Mouse (Mus musculus): Measurements from ENCODE around the gene Fam168a. TPM values are rescaled to one million over a fixed set of nuclear protein-coding genes. Genes with fewer than 3 reads are reported as not detected.

The Fam168a gene
- polyA plus RNA-seq (2015; fragmentation: Nextera tagmentation; extraction: Ambion mirVana), result 39.3 and 45.7 TPM in 2 replicates

- Histone ChIP-seq H3K4me1 (replicated peaks; ENCODE audit: control insufficient read depth, insufficient read depth, low read length) (peaks cover 17% of the 10 kb centered on the region), H3K36me3 (ENCODE audit: control insufficient read depth, insufficient read depth, low read length) (no peaks in the 10 kb centered on the region), H3K27ac (ENCODE audit: low read length) (peak within 1 kb of the TSS; percentile 98), H3K4me3 (ENCODE audit: low read length) (peak within 1 kb of the TSS; percentile 98), H3K4me2 (ENCODE audit: low read depth, low read length) (peak within 1 kb of the TSS; percentile 76), H3K27me3 (ENCODE audit: control insufficient read depth, insufficient read depth, low read depth, low read length) (no peaks in the 10 kb centered on the region), H3K9me3 (ENCODE audit: control insufficient read depth, low read length) (no peaks in the 10 kb centered on the region), H3K9ac (ENCODE audit: low read length) (peak within 1 kb of the TSS; percentile 99)
- 0% methylated on average over 30 of the region's 37 CpGs for WGBS
- ATAC-seq (ENCODE audit: low read depth), result peak; percentile 99
Observed at GRCm38 (mm10) chr7:100706143-100706841, at the start of gene Fam168a. Gene Fam168a, plus strand, starts transcription at chr7:100706635.

- H3K9ac ChIP-seq (ENCODE audit: low read length), result no peak overlapping the region
- H3K4me2 ChIP-seq (ENCODE audit: low read depth, low read length), result no peak overlapping the region
- no peaks in the 10 kb centered on the region for H3K27me3 ChIP-seq (ENCODE audit: control insufficient read depth, insufficient read depth, low read depth, low read length)
- WGBS, result 20% methylated on average over 5 of the region's 5 CpGs
- no peak overlapping the region for H3K27ac ChIP-seq (ENCODE audit: low read length)
- ATAC-seq (ENCODE audit: low read depth), result no peak
- H3K36me3 ChIP-seq (ENCODE audit: control insufficient read depth, insufficient read depth, low read length), result no peaks in the 10 kb centered on the region
- no peak overlapping the region for H3K4me3 ChIP-seq (ENCODE audit: low read length)
- no peaks in the 10 kb centered on the region for H3K4me1 ChIP-seq (replicated peaks; ENCODE audit: control insufficient read depth, insufficient read depth, low read length)
- no peaks in the 10 kb centered on the region for H3K9me3 ChIP-seq (ENCODE audit: control insufficient read depth, low read length)
Observed at GRCm38 (mm10) chr7:100656739-100657138, 49.7 kb upstream of the Fam168a start.

GRCm38 (mm10) chr7:100658093-100658578 lies 48.3 kb upstream of the Fam168a start:
- no peaks in the 10 kb centered on the region for H3K36me3 ChIP-seq (ENCODE audit: control insufficient read depth, insufficient read depth, low read length)
- peak; percentile 87 for ATAC-seq (ENCODE audit: low read depth)
- H3K9me3 ChIP-seq (ENCODE audit: control insufficient read depth, low read length), result no peaks in the 10 kb centered on the region
- H3K9ac ChIP-seq (ENCODE audit: low read length), result no peak overlapping the region
- peak overlapping the region; percentile 44 for H3K4me2 ChIP-seq (ENCODE audit: low read depth, low read length)
- 19% methylated on average over 18 of the region's 18 CpGs for WGBS
- H3K4me3 ChIP-seq (ENCODE audit: low read length), result peak overlapping the region; percentile 37
- 0 out of 2 replicates have a peak, but pooled peaks cover 2% of the 10 kb centered on the region for H3K4me1 ChIP-seq (replicated peaks; ENCODE audit: control insufficient read depth, insufficient read depth, low read length)
- no peaks in the 10 kb centered on the region for H3K27me3 ChIP-seq (ENCODE audit: control insufficient read depth, insufficient read depth, low read depth, low read length)
- H3K27ac ChIP-seq (ENCODE audit: low read length), result 0 out of 2 replicates have a peak overlapping the region, but pooled peaks have one; percentile 56

DNA sequence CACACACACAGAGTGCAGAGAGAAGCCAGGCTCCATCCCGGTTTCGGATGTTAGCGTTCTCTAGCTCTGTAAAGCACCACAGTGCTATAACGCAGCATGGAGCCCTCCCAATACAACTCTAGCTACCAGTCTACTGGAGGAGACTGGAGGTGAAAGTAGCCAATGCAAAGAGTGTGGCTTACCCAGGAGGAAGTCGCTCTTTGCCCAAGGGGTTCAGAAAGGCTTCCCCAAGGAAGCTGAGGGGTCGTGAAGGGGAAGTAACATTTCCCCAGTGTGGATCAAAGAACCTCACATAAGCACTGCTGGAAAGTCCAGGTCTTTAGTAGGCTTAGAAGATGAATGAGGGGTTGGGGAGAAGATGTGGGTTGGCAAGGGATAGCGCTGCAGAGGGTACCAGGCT lies 45.2 kb upstream of the Fam168a start:
- WGBS, result 81% methylated on average over 7 of the region's 7 CpGs

DNA sequence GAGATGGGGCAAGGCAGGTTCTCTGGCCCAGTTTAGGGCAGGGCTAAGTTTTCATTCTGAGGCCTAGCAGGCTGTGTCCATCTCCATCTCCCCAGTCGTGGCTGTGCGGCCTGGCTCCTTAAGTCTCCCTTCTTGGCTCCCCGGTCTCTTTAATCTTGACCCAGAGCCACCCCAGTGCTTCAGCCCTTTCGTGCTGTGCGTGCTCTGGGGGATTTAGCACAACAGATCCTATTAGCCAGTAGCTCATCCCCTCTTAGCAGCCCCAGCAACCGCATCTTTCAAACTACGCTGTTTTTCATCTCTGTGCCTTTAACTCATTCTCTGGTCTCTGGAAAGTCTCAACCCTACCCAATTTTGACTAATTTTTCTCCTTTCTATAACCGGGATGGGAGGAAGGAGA lies 44.2 kb upstream of the Fam168a start, which contains the start of gene Plekhb1:
TSS of gene Plekhb1 (minus strand) at position 184 of the 400 bp plus-strand sequence.
- no peaks in the 10 kb centered on the region for H3K27me3 ChIP-seq (ENCODE audit: control insufficient read depth, insufficient read depth, low read depth, low read length)
- H3K27ac ChIP-seq (ENCODE audit: low read length), result no peak within 1 kb of the TSS
- WGBS, result 75% methylated on average over 8 of the region's 8 CpGs
- H3K36me3 ChIP-seq (ENCODE audit: control insufficient read depth, insufficient read depth, low read length), result no peaks in the 10 kb centered on the region
- no peak for ATAC-seq (ENCODE audit: low read depth)
- peak within 1 kb of the TSS; percentile 31 for H3K4me2 ChIP-seq (ENCODE audit: low read depth, low read length)
- no peaks in the 10 kb centered on the region for H3K9me3 ChIP-seq (ENCODE audit: control insufficient read depth, low read length)
- H3K4me3 ChIP-seq (ENCODE audit: low read length), result no peak within 1 kb of the TSS
- peaks cover 4% of the 10 kb centered on the region; the same call in 1 of the 2 replicates for H3K4me1 ChIP-seq (replicated peaks; ENCODE audit: control insufficient read depth, insufficient read depth, low read length)
- H3K9ac ChIP-seq (ENCODE audit: low read length), result no peak within 1 kb of the TSS

More for the DNA sequence above, 45.2 kb upstream of the Fam168a start:
- Histone ChIP-seq H3K4me2 (ENCODE audit: low read depth, low read length) (no peak overlapping the region), H3K36me3 (ENCODE audit: control insufficient read depth, insufficient read depth, low read length) (no peaks in the 10 kb centered on the region), H3K27me3 (ENCODE audit: control insufficient read depth, insufficient read depth, low read depth, low read length) (no peaks in the 10 kb centered on the region), H3K9me3 (ENCODE audit: control insufficient read depth, low read length) (no peaks in the 10 kb centered on the region), H3K4me3 (ENCODE audit: low read length) (no peak overlapping the region), H3K27ac (ENCODE audit: low read length) (no peak overlapping the region), H3K4me1 (replicated peaks; ENCODE audit: control insufficient read depth, insufficient read depth, low read length) (peaks cover 4% of the 10 kb centered on the region; the same call in 1 of the 2 replicates), H3K9ac (ENCODE audit: low read length) (no peak overlapping the region)
- no peak for ATAC-seq (ENCODE audit: low read depth)

GRCm38 (mm10) chr7:100663190-100663589 lies 43.2 kb upstream of the Fam168a start:
- Histone ChIP-seq H3K27ac (ENCODE audit: low read length) (no peak overlapping the region), H3K4me3 (ENCODE audit: low read length) (no peak overlapping the region), H3K9me3 (ENCODE audit: control insufficient read depth, low read length) (no peaks in the 10 kb centered on the region), H3K36me3 (ENCODE audit: control insufficient read depth, insufficient read depth, low read length) (no peaks in the 10 kb centered on the region), H3K9ac (ENCODE audit: low read length) (no peak overlapping the region), H3K27me3 (ENCODE audit: control insufficient read depth, insufficient read depth, low read depth, low read length) (no peaks in the 10 kb centered on the region), H3K4me1 (replicated peaks; ENCODE audit: control insufficient read depth, insufficient read depth, low read length) (peaks cover 4% of the 10 kb centered on the region; the same call in 1 of the 2 replicates), H3K4me2 (ENCODE audit: low read depth, low read length) (peak overlapping the region; percentile 31)
- peak; percentile 92 for ATAC-seq (ENCODE audit: low read depth)
- under 1% methylated on average over 13 of the region's 13 CpGs for WGBS

DNA sequence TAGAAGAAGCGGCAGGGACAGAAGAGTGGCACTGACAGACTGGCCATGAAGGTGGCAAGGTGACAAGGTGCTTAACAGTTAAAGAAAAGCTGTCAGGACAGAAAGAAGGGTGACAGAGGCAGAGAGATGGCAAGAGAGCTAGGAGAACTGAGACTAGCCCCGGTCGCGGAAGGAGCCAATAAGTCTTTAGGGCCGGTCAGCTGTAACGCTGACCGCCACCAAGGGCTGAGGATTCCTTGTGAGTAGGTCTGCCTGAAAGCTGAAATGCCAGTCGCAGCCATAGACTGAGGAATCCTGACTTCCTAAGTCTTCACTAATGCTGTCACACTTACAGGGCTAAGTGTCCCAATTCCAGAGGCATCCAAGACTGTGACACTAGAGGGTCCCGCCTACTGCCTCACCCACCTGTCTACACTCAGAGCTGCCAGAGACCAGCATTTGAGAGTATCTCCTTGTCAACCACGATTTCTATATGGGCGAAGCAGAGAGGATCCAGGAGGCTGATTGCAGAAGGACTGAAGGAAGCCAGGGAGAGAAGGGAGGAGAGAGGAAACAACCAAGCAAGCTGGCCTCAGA lies 42.6 kb upstream of the Fam168a start:
- no peak overlapping the region for H3K9ac ChIP-seq (ENCODE audit: low read length)
- peaks cover 4% of the 10 kb centered on the region; the same call in 1 of the 2 replicates for H3K4me1 ChIP-seq (replicated peaks; ENCODE audit: control insufficient read depth, insufficient read depth, low read length)
- H3K27ac ChIP-seq (ENCODE audit: low read length), result no peak overlapping the region
- 68% methylated on average over 11 of the region's 11 CpGs for WGBS
- no peaks in the 10 kb centered on the region for H3K27me3 ChIP-seq (ENCODE audit: control insufficient read depth, insufficient read depth, low read depth, low read length)
- no peaks in the 10 kb centered on the region for H3K36me3 ChIP-seq (ENCODE audit: control insufficient read depth, insufficient read depth, low read length)
- peak overlapping the region; percentile 18; the same call in 1 of the 2 replicates for H3K4me2 ChIP-seq (ENCODE audit: low read depth, low read length)
- H3K9me3 ChIP-seq (ENCODE audit: control insufficient read depth, low read length), result no peaks in the 10 kb centered on the region
- ATAC-seq (ENCODE audit: low read depth), result no peak
- no peak overlapping the region for H3K4me3 ChIP-seq (ENCODE audit: low read length)

- Histone ChIP-seq H3K4me3 (ENCODE audit: low read length) (no peak overlapping the region), H3K4me2 (ENCODE audit: low read depth, low read length) (no peak overlapping the region), H3K27me3 (ENCODE audit: control insufficient read depth, insufficient read depth, low read depth, low read length) (no peaks in the 10 kb centered on the region), H3K9ac (ENCODE audit: low read length) (no peak overlapping the region), H3K4me1 (replicated peaks; ENCODE audit: control insufficient read depth, insufficient read depth, low read length) (no peaks in the 10 kb centered on the region), H3K27ac (ENCODE audit: low read length) (no peak overlapping the region), H3K36me3 (ENCODE audit: control insufficient read depth, insufficient read depth, low read length) (no peaks in the 10 kb centered on the region), H3K9me3 (ENCODE audit: control insufficient read depth, low read length) (no peaks in the 10 kb centered on the region)
- 86% methylated on average over 5 of the region's 5 CpGs for WGBS
- no peak for ATAC-seq (ENCODE audit: low read depth)
Observed at GRCm38 (mm10) chr7:100670646-100671045, 35.8 kb upstream of the Fam168a start.

GRCm38 (mm10) chr7:100673452-100673851 lies 33.0 kb upstream of the Fam168a start:
- H3K27ac ChIP-seq (ENCODE audit: low read length), result no peak overlapping the region
- no peak overlapping the region for H3K4me3 ChIP-seq (ENCODE audit: low read length)
- H3K9me3 ChIP-seq (ENCODE audit: control insufficient read depth, low read length), result no peaks in the 10 kb centered on the region
- no peak for ATAC-seq (ENCODE audit: low read depth)
- no peak overlapping the region for H3K4me2 ChIP-seq (ENCODE audit: low read depth, low read length)
- no peak overlapping the region for H3K9ac ChIP-seq (ENCODE audit: low read length)
- H3K4me1 ChIP-seq (replicated peaks; ENCODE audit: control insufficient read depth, insufficient read depth, low read length), result no peaks in the 10 kb centered on the region
- 69% methylated on average over 7 of the region's 7 CpGs for WGBS
- no peaks in the 10 kb centered on the region for H3K36me3 ChIP-seq (ENCODE audit: control insufficient read depth, insufficient read depth, low read length)
- no peaks in the 10 kb centered on the region for H3K27me3 ChIP-seq (ENCODE audit: control insufficient read depth, insufficient read depth, low read depth, low read length)
